Comparison of ENCODE assay signal across 8 mouse cellular contexts in the genomic region with DNA sequence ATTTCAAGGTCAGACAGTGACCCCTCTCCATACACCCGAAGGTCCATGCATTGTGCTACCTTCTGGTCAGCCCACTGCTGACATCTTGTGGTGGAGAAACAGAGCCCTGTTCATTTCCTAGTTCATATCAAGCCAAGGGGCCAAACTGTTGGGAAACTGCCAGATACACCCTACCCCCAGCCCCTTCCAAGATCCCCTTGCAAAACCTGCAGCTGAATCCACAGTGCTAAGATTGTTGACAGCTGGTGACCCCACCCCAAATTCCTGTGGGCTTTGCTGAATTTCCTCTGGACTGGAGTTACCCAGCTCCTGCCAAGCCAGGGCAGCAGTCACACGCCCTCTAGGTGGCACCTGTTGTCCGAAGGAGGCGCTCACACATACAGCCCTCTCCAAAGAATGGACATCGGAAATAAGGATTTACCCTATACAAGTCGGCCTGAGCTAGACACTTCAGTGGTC.
DNase-seq lines count a peak whose midpoint lies in the region; ATAC-seq and TF ChIP-seq lines count a peak whose summit lies in the region.

No protein-coding gene starts in this region.

- H3K27ac ChIP-seq in liver, adult 2 months (replicated peaks; ENCODE audit: insufficient read depth, low read depth, low read length): no peak overlapping the region
- no peak overlapping the region for H3K27ac ChIP-seq in liver, embryonic 12.5 days
- no peak overlapping the region for H3K27ac ChIP-seq in heart, embryonic 12.5 days (ENCODE audit: poor library complexity, severe bottlenecking)
- H3K27ac ChIP-seq in kidney, postnatal 0 days: no peak overlapping the region
- no peak overlapping the region for H3K27ac ChIP-seq in midbrain, embryonic 10.5 days (replicated peaks)
- no peak overlapping the region for H3K27ac ChIP-seq in thymus, adult 2 months (ENCODE audit: control insufficient read depth, insufficient read depth, low read length)

- no peak overlapping the region for H3K9ac ChIP-seq in liver, adult 2 months (ENCODE audit: low read depth, low read length)
- H3K9ac ChIP-seq in liver, embryonic 12.5 days: no peak overlapping the region
- no peak overlapping the region for H3K9ac ChIP-seq in heart, embryonic 12.5 days
- no peak overlapping the region for H3K9ac ChIP-seq in kidney, postnatal 0 days (ENCODE audit: low read depth, low read length)

- no peak for DNase-seq in liver, adult 2 months (ENCODE audit: extremely low read depth, low read depth, low spot score)
- DNase-seq in embryo, embryonic 9.5 days (ENCODE audit: extremely low spot score): peak; percentile 79
- peak; percentile 85 for DNase-seq in kidney, postnatal 0 days (ENCODE audit: low spot score)
- peak; percentile 55 for DNase-seq in midbrain, embryonic 10.5 days (ENCODE audit: low spot score)
- DNase-seq in thymus, adult 2 months: peak; percentile 47
- no peak for DNase-seq in c-Kit-positive CD71-positive TER-119-positive erythroid progenitor cells, embryonic 14.5 days (ENCODE audit: low spot score)

- TF ChIP-seq POLR2A in liver, adult 2 months (IDR thresholded peaks at IDR 0.05; ENCODE audit: extremely low read depth, insufficient read depth, low read length): no peak
- TF ChIP-seq POLR2A in thymus, adult 2 months (IDR thresholded peaks at IDR 0.05; ENCODE audit: control insufficient read depth, extremely low read depth, insufficient read depth, low read length, poor library complexity): no peak

- H3K4me2 ChIP-seq in liver, embryonic 12.5 days: no peak overlapping the region
- H3K4me2 ChIP-seq in heart, embryonic 12.5 days: no peak overlapping the region
- no peak overlapping the region for H3K4me2 ChIP-seq in kidney, postnatal 0 days (ENCODE audit: low read length)

- no peaks in the 10 kb centered on the region for H3K4me1 ChIP-seq in liver, adult 2 months (ENCODE audit: control insufficient read depth, insufficient read depth, low read length)
- H3K4me1 ChIP-seq in liver, embryonic 12.5 days: no peaks in the 10 kb centered on the region
- H3K4me1 ChIP-seq in heart, embryonic 12.5 days (replicated peaks): no peaks in the 10 kb centered on the region
- no peaks in the 10 kb centered on the region; the same call in 1 of the 2 replicates for H3K4me1 ChIP-seq in kidney, postnatal 0 days (replicated peaks; ENCODE audit: insufficient read depth, low read length)
- peaks cover 38% of the 10 kb centered on the region for H3K4me1 ChIP-seq in midbrain, embryonic 10.5 days
- H3K4me1 ChIP-seq in thymus, adult 2 months (replicated peaks; ENCODE audit: control insufficient read depth, insufficient read depth, low read length): no peaks in the 10 kb centered on the region

- no peak overlapping the region for H3K4me3 ChIP-seq in liver, adult 2 months (ENCODE audit: insufficient read depth, low read depth, low read length)
- no peak overlapping the region for H3K4me3 ChIP-seq in liver, embryonic 12.5 days
- no peak overlapping the region for H3K4me3 ChIP-seq in heart, embryonic 12.5 days
- no peak overlapping the region for H3K4me3 ChIP-seq in kidney, postnatal 0 days (replicated peaks; ENCODE audit: low read depth, low read length)
- no peak overlapping the region for H3K4me3 ChIP-seq in midbrain, embryonic 10.5 days
- H3K4me3 ChIP-seq in thymus, adult 2 months (ENCODE audit: control insufficient read depth, insufficient read depth, low read length): no peak overlapping the region

- 17% methylated on average over 6 of the region's 6 CpGs for WGBS in liver, adult 2 months
- 22% methylated on average over 6 of the region's 6 CpGs for WGBS in liver, embryonic 12.5 days (ENCODE audit: insufficient replicate concordance)
- 19% methylated on average over 6 of the region's 6 CpGs for WGBS in heart, embryonic 12.5 days
- WGBS in kidney, postnatal 0 days: 16% methylated on average over 6 of the region's 6 CpGs
- WGBS in midbrain, embryonic 10.5 days: 18% methylated on average over 6 of the region's 6 CpGs
- 31% methylated on average over 6 of the region's 6 CpGs for WGBS in thymus, adult 2 months

- no peak for ATAC-seq in liver, embryonic 12.5 days
- peak; percentile 67; the same call in 1 of the 2 replicates for ATAC-seq in heart, embryonic 12.5 days (ENCODE audit: insufficient number of reproducible peaks, low FRiP score)
- ATAC-seq in kidney, postnatal 0 days (replicated peaks; ENCODE audit: low FRiP score, low read depth): peak; percentile 55; the same call in 1 of the 2 replicates

- H3K27me3 ChIP-seq in liver, adult 2 months (ENCODE audit: control insufficient read depth, insufficient read depth, low read length): no peaks in the 10 kb centered on the region
- H3K27me3 ChIP-seq in liver, embryonic 12.5 days (replicated peaks): peaks cover 31% of the 10 kb centered on the region
- peaks cover 4% of the 10 kb centered on the region; the same call in 1 of the 2 replicates for H3K27me3 ChIP-seq in heart, embryonic 12.5 days (replicated peaks)
- no peaks in the 10 kb centered on the region for H3K27me3 ChIP-seq in kidney, postnatal 0 days (ENCODE audit: insufficient read depth, low read length)
- H3K27me3 ChIP-seq in midbrain, embryonic 10.5 days (ENCODE audit: low read depth, poor library complexity, severe bottlenecking): peaks cover 28% of the 10 kb centered on the region; the same call in 1 of the 2 replicates
- H3K27me3 ChIP-seq in thymus, adult 2 months (ENCODE audit: control insufficient read depth, insufficient read depth, low read length): no peaks in the 10 kb centered on the region

- H3K36me3 ChIP-seq in liver, adult 2 months (ENCODE audit: control insufficient read depth, insufficient read depth, low read length): no peaks in the 10 kb centered on the region
- no peaks in the 10 kb centered on the region for H3K36me3 ChIP-seq in liver, embryonic 12.5 days
- no peaks in the 10 kb centered on the region for H3K36me3 ChIP-seq in heart, embryonic 12.5 days
- no peaks in the 10 kb centered on the region for H3K36me3 ChIP-seq in kidney, postnatal 0 days (ENCODE audit: insufficient read depth, low read length)
- no peaks in the 10 kb centered on the region for H3K36me3 ChIP-seq in midbrain, embryonic 10.5 days
- H3K36me3 ChIP-seq in thymus, adult 2 months (ENCODE audit: control insufficient read depth, insufficient read depth, low read length): no peaks in the 10 kb centered on the region

- peak; percentile 52 for TF ChIP-seq CTCF in liver, adult 2 months (IDR thresholded peaks at IDR 0.05; ENCODE audit: low read depth, low read length)
- peak; percentile 79 for TF ChIP-seq CTCF in kidney, postnatal 0 days (IDR thresholded peaks at IDR 0.05; ENCODE audit: low read depth)
- TF ChIP-seq CTCF in thymus, adult 2 months (IDR thresholded peaks at IDR 0.05; ENCODE audit: borderline replicate concordance, control insufficient read depth, extremely low read depth, insufficient read depth, low read length, poor library complexity): no peak

- H3K79me2 ChIP-seq in liver, adult 2 months (ENCODE audit: control insufficient read depth, insufficient read depth, low read length): no peaks in the 10 kb centered on the region

- H3K9me3 ChIP-seq in liver, embryonic 12.5 days (replicated peaks): no peaks in the 10 kb centered on the region
- no peaks in the 10 kb centered on the region for H3K9me3 ChIP-seq in heart, embryonic 12.5 days (replicated peaks)
- H3K9me3 ChIP-seq in kidney, postnatal 0 days (replicated peaks; ENCODE audit: low read length): no peaks in the 10 kb centered on the region
- no peaks in the 10 kb centered on the region for H3K9me3 ChIP-seq in midbrain, embryonic 10.5 days (replicated peaks)

Comparison
In these comparisons a context has a peak if more than half of its experiments do, and no peak if none do; other contexts are left out.
1. DNase-seq: peak in embryo, embryonic 9.5 days (single experiment), kidney, postnatal 0 days (single experiment), midbrain, embryonic 10.5 days (single experiment) and thymus, adult 2 months (single experiment); none in liver, adult 2 months (single experiment) and c-Kit-positive CD71-positive TER-119-positive erythroid progenitor cells, embryonic 14.5 days (single experiment).